Mouse (Mus musculus): ENCODE data around the gene Sh3rf1.

Gene Sh3rf1

GRCm38 (mm10) chr8:61185274-61186198 lies 38.1 kb upstream of the Sh3rf1 start:
- no peaks in the 10 kb centered on the region for H3K36me3 ChIP-seq (ENCODE audit: insufficient read depth, low read length)
- no peak overlapping the region for H3K4me3 ChIP-seq (replicated peaks; ENCODE audit: low read length)
- H3K4me1 ChIP-seq (replicated peaks; ENCODE audit: low read depth, low read length), result no peaks in the 10 kb centered on the region
- H3K27me3 ChIP-seq (ENCODE audit: insufficient read depth, low read length), result no peaks in the 10 kb centered on the region
- H3K9me3 ChIP-seq (ENCODE audit: low read length), result no peaks in the 10 kb centered on the region
- TF ChIP-seq CTCF (conservative IDR thresholded peaks at IDR 0.05; ENCODE audit: low read length) (no peak), NANOG (IDR thresholded peaks at IDR 0.05; ENCODE audit: borderline replicate concordance, low read length) (no peak), POU5F1 (IDR thresholded peaks at IDR 0.05; ENCODE audit: borderline replicate concordance, low read length) (no peak)

- no peaks in the 10 kb centered on the region for H3K9me3 ChIP-seq (ENCODE audit: low read length)
- H3K4me3 ChIP-seq (replicated peaks; ENCODE audit: low read length), result no peak overlapping the region
- TF ChIP-seq POU5F1 (IDR thresholded peaks at IDR 0.05; ENCODE audit: borderline replicate concordance, low read length), result no peak
- no peak for TF ChIP-seq NANOG (IDR thresholded peaks at IDR 0.05; ENCODE audit: borderline replicate concordance, low read length)
- no peaks in the 10 kb centered on the region for H3K4me1 ChIP-seq (replicated peaks; ENCODE audit: low read depth, low read length)
- H3K27me3 ChIP-seq (ENCODE audit: insufficient read depth, low read length), result no peaks in the 10 kb centered on the region
- no peaks in the 10 kb centered on the region for H3K36me3 ChIP-seq (ENCODE audit: insufficient read depth, low read length)
These were observed 29.3 kb upstream of the Sh3rf1 start for GRCm38 (mm10) chr8:61194306-61194925.

DNA sequence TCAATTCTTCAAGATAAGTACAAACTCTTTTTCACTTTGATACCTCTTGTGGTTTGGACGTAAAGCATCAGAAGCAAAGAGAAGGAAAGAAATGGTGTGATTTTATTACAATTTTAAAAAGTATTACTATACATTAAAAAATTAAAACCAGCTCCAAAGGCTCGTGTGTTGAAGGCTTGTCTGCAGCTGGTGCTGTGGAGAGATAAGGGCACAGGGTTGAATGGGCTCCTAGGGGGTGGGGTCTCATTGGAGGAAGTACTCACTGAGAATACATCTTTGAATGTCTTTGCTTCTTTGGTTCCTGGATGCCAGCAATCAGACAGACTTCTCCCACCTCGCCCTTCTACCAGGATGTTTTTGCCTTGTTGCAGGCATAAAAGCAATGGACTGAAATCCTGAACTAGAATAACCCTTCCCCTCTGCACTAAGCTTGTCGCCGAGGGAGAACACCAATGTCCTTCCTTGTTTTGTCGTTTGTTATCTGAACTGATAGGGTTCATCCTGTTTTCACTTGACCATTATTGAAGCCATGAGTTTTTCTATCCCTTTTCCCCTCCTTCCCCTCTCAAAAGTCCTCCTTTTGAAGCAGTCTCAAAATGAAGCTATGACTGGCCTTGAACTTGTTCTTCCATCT lies 23.3 kb upstream of the Sh3rf1 start:
- H3K36me3 ChIP-seq (ENCODE audit: insufficient read depth, low read length), result no peaks in the 10 kb centered on the region
- peaks cover 6% of the 10 kb centered on the region; the same call in 1 of the 2 replicates for H3K9me3 ChIP-seq (ENCODE audit: low read length)
- no peaks in the 10 kb centered on the region for H3K4me1 ChIP-seq (replicated peaks; ENCODE audit: low read depth, low read length)
- TF ChIP-seq CTCF (conservative IDR thresholded peaks at IDR 0.05; ENCODE audit: low read length) (no peak), POU5F1 (IDR thresholded peaks at IDR 0.05; ENCODE audit: borderline replicate concordance, low read length) (no peak), NANOG (IDR thresholded peaks at IDR 0.05; ENCODE audit: borderline replicate concordance, low read length) (no peak)
- H3K4me3 ChIP-seq (replicated peaks; ENCODE audit: low read length), result no peak overlapping the region
- no peaks in the 10 kb centered on the region for H3K27me3 ChIP-seq (ENCODE audit: insufficient read depth, low read length)

GRCm38 (mm10) chr8:61203035-61203826 lies 20.4 kb upstream of the Sh3rf1 start:
- TF ChIP-seq NANOG (IDR thresholded peaks at IDR 0.05; ENCODE audit: borderline replicate concordance, low read length) (no peak), CTCF (conservative IDR thresholded peaks at IDR 0.05; ENCODE audit: low read length) (no peak)
- Histone ChIP-seq H3K36me3 (ENCODE audit: insufficient read depth, low read length) (no peaks in the 10 kb centered on the region), H3K4me3 (replicated peaks; ENCODE audit: low read length) (no peak overlapping the region), H3K4me1 (replicated peaks; ENCODE audit: low read depth, low read length) (no peaks in the 10 kb centered on the region), H3K9me3 (ENCODE audit: low read length) (peaks cover 6% of the 10 kb centered on the region; the same call in 1 of the 2 replicates), H3K27me3 (ENCODE audit: insufficient read depth, low read length) (no peaks in the 10 kb centered on the region)

DNA sequence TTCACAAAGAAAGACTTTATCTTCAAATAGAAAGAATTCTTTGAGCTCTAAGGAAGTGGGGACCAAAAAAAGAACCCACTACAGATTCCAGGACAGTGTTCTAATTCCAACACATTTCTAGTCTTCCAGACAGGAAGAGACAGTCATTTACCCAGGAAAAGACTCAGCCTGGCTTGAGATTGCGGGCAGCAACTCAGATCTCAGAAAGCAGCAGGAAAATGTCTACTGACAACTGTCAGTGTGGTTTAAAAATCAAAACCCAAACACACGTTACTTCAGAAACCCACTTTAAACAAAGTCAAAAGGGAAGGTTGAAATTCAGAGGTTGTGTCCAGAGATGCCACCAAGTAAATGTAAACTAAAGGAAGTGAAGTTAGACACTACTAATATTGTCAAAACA lies 16.8 kb upstream of the Sh3rf1 start:
- no peak overlapping the region for H3K4me3 ChIP-seq (replicated peaks; ENCODE audit: low read length)
- no peak for TF ChIP-seq POU5F1 (IDR thresholded peaks at IDR 0.05; ENCODE audit: borderline replicate concordance, low read length)
- TF ChIP-seq CTCF (conservative IDR thresholded peaks at IDR 0.05; ENCODE audit: low read length), result no peak
- no peak for TF ChIP-seq NANOG (IDR thresholded peaks at IDR 0.05; ENCODE audit: borderline replicate concordance, low read length)
- no peaks in the 10 kb centered on the region for H3K36me3 ChIP-seq (ENCODE audit: insufficient read depth, low read length)
- no peaks in the 10 kb centered on the region for H3K4me1 ChIP-seq (replicated peaks; ENCODE audit: low read depth, low read length)
- H3K9me3 ChIP-seq (ENCODE audit: low read length), result no peaks in the 10 kb centered on the region
- H3K27me3 ChIP-seq (ENCODE audit: insufficient read depth, low read length), result no peaks in the 10 kb centered on the region

- Histone ChIP-seq H3K27me3 (ENCODE audit: insufficient read depth, low read length) (no peaks in the 10 kb centered on the region), H3K36me3 (ENCODE audit: insufficient read depth, low read length) (no peaks in the 10 kb centered on the region), H3K9me3 (ENCODE audit: low read length) (no peaks in the 10 kb centered on the region), H3K4me3 (replicated peaks; ENCODE audit: low read length) (no peak overlapping the region), H3K4me1 (replicated peaks; ENCODE audit: low read depth, low read length) (no peaks in the 10 kb centered on the region)
- TF ChIP-seq NANOG (IDR thresholded peaks at IDR 0.05; ENCODE audit: borderline replicate concordance, low read length) (no peak), CTCF (conservative IDR thresholded peaks at IDR 0.05; ENCODE audit: low read length) (no peak), POU5F1 (IDR thresholded peaks at IDR 0.05; ENCODE audit: borderline replicate concordance, low read length) (no peak)
These were observed 16.0 kb upstream of the Sh3rf1 start for GRCm38 (mm10) chr8:61207636-61208035.

- no peaks in the 10 kb centered on the region for H3K9me3 ChIP-seq (ENCODE audit: low read length)
- no peaks in the 10 kb centered on the region for H3K36me3 ChIP-seq (ENCODE audit: insufficient read depth, low read length)
- no peaks in the 10 kb centered on the region for H3K27me3 ChIP-seq (ENCODE audit: insufficient read depth, low read length)
- TF ChIP-seq NANOG (IDR thresholded peaks at IDR 0.05; ENCODE audit: borderline replicate concordance, low read length) (no peak), CTCF (conservative IDR thresholded peaks at IDR 0.05; ENCODE audit: low read length) (no peak), POU5F1 (IDR thresholded peaks at IDR 0.05; ENCODE audit: borderline replicate concordance, low read length) (no peak)
- no peak overlapping the region for H3K4me3 ChIP-seq (replicated peaks; ENCODE audit: low read length)
- no peaks in the 10 kb centered on the region for H3K4me1 ChIP-seq (replicated peaks; ENCODE audit: low read depth, low read length)
These were observed 15.0 kb upstream of the Sh3rf1 start for GRCm38 (mm10) chr8:61208719-61209118.

DNA sequence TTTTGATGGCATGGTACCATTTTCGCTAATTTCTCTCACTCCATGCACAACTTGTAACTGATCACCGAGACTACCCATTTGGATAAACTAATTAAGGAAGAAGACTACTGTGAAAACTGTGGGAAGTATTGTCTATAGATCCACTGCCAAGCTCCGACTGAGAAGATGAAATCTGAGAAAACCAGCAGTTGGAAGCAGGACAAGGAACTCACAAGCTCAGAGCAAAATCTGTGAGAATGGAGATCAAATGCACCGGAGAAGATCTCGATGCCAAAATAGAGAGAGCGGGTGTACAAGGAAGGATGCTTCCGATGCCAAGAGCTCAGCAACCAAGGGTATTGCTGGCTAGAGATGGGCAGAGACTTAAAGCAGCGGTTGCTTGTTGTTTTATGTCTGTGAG lies 12.8 kb upstream of the Sh3rf1 start:
- H3K4me1 ChIP-seq (replicated peaks; ENCODE audit: low read depth, low read length), result no peaks in the 10 kb centered on the region
- no peak for TF ChIP-seq POU5F1 (IDR thresholded peaks at IDR 0.05; ENCODE audit: borderline replicate concordance, low read length)
- TF ChIP-seq CTCF (conservative IDR thresholded peaks at IDR 0.05; ENCODE audit: low read length), result no peak
- no peak for TF ChIP-seq NANOG (IDR thresholded peaks at IDR 0.05; ENCODE audit: borderline replicate concordance, low read length)
- H3K4me3 ChIP-seq (replicated peaks; ENCODE audit: low read length), result no peak overlapping the region
- H3K36me3 ChIP-seq (ENCODE audit: insufficient read depth, low read length), result no peaks in the 10 kb centered on the region
- no peaks in the 10 kb centered on the region for H3K27me3 ChIP-seq (ENCODE audit: insufficient read depth, low read length)
- H3K9me3 ChIP-seq (ENCODE audit: low read length), result no peaks in the 10 kb centered on the region

Measured in E14TG2a.4 (cell line).